Mouse (Mus musculus) yolk sac, embryonic 10.5 days (tissue): ENCODE data around the gene Lyve1.

Experiments
- DNase-seq: peaks from one replicate; pipeline ENCODE4 v3.0.0-alpha.2; 2017; ENCODE audit warnings: low spot score

Gene Lyve1

DNA sequence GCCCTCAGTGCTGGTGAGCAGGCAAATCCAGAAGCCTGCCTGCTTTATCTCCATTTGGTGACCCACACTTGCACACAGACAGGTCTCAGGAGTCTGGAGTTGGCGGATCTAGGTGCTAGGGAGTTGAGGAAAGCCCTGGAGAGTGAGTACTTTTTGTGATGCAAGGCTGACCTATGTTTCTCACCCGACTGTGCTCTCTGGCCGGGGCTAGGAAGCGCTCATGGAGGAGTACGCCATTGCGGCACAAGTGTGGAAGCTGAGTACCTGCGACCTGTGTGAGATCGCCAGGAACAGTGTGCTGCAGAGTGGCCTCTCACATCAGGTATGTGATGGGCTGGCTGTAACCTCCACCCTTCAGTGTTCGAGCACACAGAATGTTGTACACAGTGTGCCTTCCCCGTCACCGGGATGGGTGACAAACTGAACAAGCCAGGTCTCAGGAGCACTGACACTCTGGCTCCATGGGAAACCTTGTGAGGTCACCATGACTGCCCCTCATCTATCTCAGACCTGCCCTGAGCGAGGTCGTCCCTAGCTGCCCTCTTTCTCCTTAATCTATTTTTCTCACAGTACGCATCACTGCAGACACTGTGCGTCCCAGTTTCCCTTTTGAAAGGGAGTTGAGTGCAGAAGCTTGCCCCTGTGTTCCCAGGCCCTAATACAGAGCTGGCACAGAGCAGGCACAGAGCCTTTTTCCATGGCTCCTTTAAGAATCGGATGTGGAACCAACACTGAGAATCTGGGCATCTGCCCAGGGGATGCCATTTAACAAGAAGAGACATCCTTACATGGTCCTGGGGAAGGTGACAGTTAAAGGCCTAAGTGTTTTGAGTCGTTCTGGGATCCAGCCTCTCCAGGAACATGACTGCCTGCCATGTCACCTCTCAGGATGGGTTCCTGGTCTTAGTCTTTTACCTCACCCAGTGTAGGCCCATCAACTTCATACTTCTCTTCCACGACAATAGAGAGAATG is 53.2 kb downstream of the Lyve1 start:
- DNase-seq, result no peak

DNA sequence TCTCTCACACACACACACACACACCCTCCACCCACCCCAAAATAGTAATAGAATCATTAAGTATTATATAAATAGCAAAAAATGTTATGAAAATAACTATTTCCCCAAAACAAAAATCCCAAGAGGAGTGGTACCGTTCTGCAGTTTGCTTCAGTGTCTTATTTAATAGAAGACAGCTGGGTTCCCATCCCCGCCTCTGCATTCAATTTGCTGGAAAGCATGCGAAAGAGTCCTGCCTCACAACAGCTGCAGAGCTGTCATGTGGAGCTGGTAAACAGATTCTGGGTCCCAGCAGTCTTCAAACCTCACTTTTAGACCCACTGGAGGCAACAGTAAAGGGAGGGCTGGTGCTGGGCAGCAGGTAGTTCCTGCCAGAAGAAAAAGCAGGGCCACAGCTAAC is 54.1 kb downstream of the Lyve1 start:
- DNase-seq, result no peak

DNA sequence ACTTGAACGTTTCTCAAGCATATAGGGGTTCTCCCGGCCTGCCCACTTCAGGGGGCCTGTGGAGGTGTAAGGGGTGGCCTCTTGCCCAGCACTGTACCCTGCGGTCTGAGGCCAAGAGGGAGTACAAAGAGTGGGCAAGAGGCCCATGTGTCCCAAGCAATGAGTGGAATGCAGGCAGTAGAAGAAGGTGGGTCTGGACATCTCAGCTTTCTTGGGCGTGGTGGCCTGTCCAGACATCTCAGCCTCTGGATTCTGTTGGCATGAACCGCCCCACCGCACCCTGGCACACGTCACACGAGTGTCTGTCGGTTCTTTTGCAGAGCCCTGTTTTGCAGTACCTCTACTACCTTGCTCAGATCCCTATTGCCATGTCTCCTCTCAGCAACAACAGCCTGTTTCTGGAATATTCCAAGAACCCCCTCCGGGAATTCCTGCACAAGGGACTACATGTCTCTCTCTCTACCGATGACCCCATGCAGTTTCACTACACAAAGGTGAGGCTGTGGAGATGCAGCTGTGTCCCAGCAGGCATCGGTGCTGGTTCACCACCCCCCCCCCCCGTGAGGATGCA is 55.5 kb downstream of the Lyve1 start:
- DNase-seq, result no peak

DNA sequence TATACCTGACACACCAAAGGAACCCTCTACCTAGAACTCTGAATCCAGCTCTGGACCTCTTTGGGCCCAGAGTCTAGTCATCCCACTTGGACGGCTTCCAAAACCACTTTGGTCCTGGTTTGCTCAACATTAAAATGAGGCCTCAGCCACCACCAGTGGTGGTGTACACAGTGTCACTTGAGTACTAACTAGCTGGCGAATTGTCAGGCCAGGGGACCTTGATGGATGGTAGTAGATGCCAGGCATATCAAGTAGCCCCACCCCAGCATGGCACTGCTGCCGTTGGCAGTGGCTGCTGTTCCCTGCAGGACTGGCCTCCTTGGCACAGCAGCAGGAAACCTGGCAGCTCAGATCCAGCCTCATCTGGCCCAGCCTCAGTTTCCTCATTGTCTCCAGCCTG is 58.8 kb downstream of the Lyve1 start:
- no peak for DNase-seq

DNA sequence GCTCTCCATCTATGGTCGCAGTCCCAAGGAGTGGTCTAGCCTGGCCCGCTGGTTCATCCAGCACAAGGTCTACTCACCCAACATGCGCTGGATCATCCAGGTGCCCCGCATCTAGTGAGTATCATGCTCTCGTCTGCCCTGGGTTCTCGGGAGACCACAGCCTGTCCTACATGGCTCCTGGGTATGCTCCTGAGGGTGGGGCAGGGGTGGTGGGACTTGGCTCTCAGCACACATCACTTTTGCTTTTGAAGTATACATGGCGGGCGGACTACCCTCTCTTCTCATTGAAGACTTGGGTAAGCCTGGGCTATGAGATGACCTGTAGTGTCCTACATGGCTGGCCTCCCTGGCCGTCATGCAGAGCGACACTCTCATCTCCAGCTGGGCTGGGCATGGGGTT is 59.9 kb downstream of the Lyve1 start:
- no peak for DNase-seq

DNA sequence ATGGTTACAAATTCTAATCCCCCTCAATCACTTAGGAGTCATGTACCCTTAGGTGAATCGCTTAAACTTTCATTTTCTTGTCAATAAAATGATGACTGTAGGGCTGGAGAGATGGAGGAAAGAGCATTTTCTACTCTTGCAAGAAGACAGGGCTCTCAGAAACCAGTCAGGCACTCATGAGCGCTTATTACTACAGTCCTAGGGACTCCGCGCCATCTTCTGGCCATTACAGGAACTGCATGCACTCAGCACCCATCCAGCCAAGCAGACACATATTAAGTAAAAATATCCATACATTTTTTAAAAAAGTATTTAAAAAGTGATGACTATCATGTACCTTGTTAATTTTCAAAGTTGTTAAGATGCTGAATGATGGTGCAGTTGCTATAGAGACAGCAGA is 62.0 kb downstream of the Lyve1 start:
- DNase-seq, result peak; percentile 55
